Mouse (Mus musculus): Measurements from ENCODE around the gene Eif2ak4. TPM values are rescaled to one million over a fixed set of nuclear protein-coding genes. Genes with fewer than 3 reads are reported as not detected.

Eif2ak4 gene
- polyA plus RNA-seq, 1 experiment, result 5.7 TPM

GRCm38 (mm10) chr2:118498476-118498875 is 110.1 kb downstream of the Eif2ak4 start:
- Histone ChIP-seq H3K4me3 (ENCODE audit: insufficient read depth, low read depth, low read length) (no peak overlapping the region), H3K27ac (replicated peaks; ENCODE audit: low read depth, low read length) (no peak overlapping the region), H3K4me1 (ENCODE audit: control insufficient read depth, insufficient read depth, insufficient read length, low read length) (no peaks in the 10 kb centered on the region)

- H3K27ac ChIP-seq (replicated peaks; ENCODE audit: low read depth, low read length), result no peak overlapping the region
- H3K4me1 ChIP-seq (ENCODE audit: control insufficient read depth, insufficient read depth, insufficient read length, low read length), result no peaks in the 10 kb centered on the region
- H3K4me3 ChIP-seq (ENCODE audit: insufficient read depth, low read depth, low read length), result no peak overlapping the region
Observed at GRCm38 (mm10) chr2:118499135-118499961, 110.9 kb downstream of the Eif2ak4 start.

- Histone ChIP-seq H3K4me3 (ENCODE audit: insufficient read depth, low read depth, low read length) (no peak overlapping the region), H3K4me1 (ENCODE audit: control insufficient read depth, insufficient read depth, insufficient read length, low read length) (no peaks in the 10 kb centered on the region), H3K27ac (replicated peaks; ENCODE audit: low read depth, low read length) (no peak overlapping the region)
Observed at GRCm38 (mm10) chr2:118500191-118500590, 111.8 kb downstream of the Eif2ak4 start.

GRCm38 (mm10) chr2:118507126-118507525 is 118.7 kb downstream of the Eif2ak4 start:
- Histone ChIP-seq H3K4me3 (ENCODE audit: insufficient read depth, low read depth, low read length) (no peak overlapping the region), H3K27ac (replicated peaks; ENCODE audit: low read depth, low read length) (no peak overlapping the region), H3K4me1 (ENCODE audit: control insufficient read depth, insufficient read depth, insufficient read length, low read length) (peaks cover 9% of the 10 kb centered on the region)

- Histone ChIP-seq H3K27ac (replicated peaks; ENCODE audit: low read depth, low read length) (no peak overlapping the region), H3K4me1 (ENCODE audit: control insufficient read depth, insufficient read depth, insufficient read length, low read length) (peaks cover 12% of the 10 kb centered on the region), H3K4me3 (ENCODE audit: insufficient read depth, low read depth, low read length) (no peak overlapping the region)
Observed at GRCm38 (mm10) chr2:118509688-118510446, 121.4 kb downstream of the Eif2ak4 start.

- H3K4me1 ChIP-seq (ENCODE audit: control insufficient read depth, insufficient read depth, insufficient read length, low read length), result peaks cover 12% of the 10 kb centered on the region
- H3K27ac ChIP-seq (replicated peaks; ENCODE audit: low read depth, low read length), result no peak overlapping the region
- no peak overlapping the region for H3K4me3 ChIP-seq (ENCODE audit: insufficient read depth, low read depth, low read length)
Observed at GRCm38 (mm10) chr2:118510447-118511310, 122.3 kb downstream of the Eif2ak4 start.

- Histone ChIP-seq H3K4me1 (ENCODE audit: control insufficient read depth, insufficient read depth, insufficient read length, low read length) (peaks cover 12% of the 10 kb centered on the region), H3K27ac (replicated peaks; ENCODE audit: low read depth, low read length) (0 out of 2 replicates have a peak overlapping the region, but pooled peaks have one; percentile 7), H3K4me3 (ENCODE audit: insufficient read depth, low read depth, low read length) (no peak overlapping the region)
Observed at GRCm38 (mm10) chr2:118511779-118512417, 123.5 kb downstream of the Eif2ak4 start.

- Histone ChIP-seq H3K4me3 (ENCODE audit: insufficient read depth, low read depth, low read length) (no peak overlapping the region), H3K4me1 (ENCODE audit: control insufficient read depth, insufficient read depth, insufficient read length, low read length) (peaks cover 12% of the 10 kb centered on the region), H3K27ac (replicated peaks; ENCODE audit: low read depth, low read length) (0 out of 2 replicates have a peak overlapping the region, but pooled peaks have one; percentile 7)
Observed at GRCm38 (mm10) chr2:118512418-118513377, 124.3 kb downstream of the Eif2ak4 start.

- Histone ChIP-seq H3K4me3 (ENCODE audit: insufficient read depth, low read depth, low read length) (no peak overlapping the region), H3K4me1 (ENCODE audit: control insufficient read depth, insufficient read depth, insufficient read length, low read length) (peaks cover 12% of the 10 kb centered on the region), H3K27ac (replicated peaks; ENCODE audit: low read depth, low read length) (peak overlapping the region; percentile 57)
Observed at GRCm38 (mm10) chr2:118520042-118520933, 131.9 kb downstream of the Eif2ak4 start.

- no peak overlapping the region for H3K4me3 ChIP-seq (ENCODE audit: insufficient read depth, low read depth, low read length)
- H3K4me1 ChIP-seq (ENCODE audit: control insufficient read depth, insufficient read depth, insufficient read length, low read length), result peaks cover 12% of the 10 kb centered on the region
- H3K27ac ChIP-seq (replicated peaks; ENCODE audit: low read depth, low read length), result no peak overlapping the region
Observed at GRCm38 (mm10) chr2:118522265-118522664, 133.8 kb downstream of the Eif2ak4 start.

- H3K27ac ChIP-seq (replicated peaks; ENCODE audit: low read depth, low read length), result no peak overlapping the region
Observed at GRCm38 (mm10) chr2:118523163-118523730, 134.8 kb downstream of the Eif2ak4 start.

GRCm38 (mm10) chr2:118524811-118525210 is 136.4 kb downstream of the Eif2ak4 start:
- peaks cover 9% of the 10 kb centered on the region for H3K4me1 ChIP-seq (ENCODE audit: control insufficient read depth, insufficient read depth, insufficient read length, low read length)
- H3K27ac ChIP-seq (replicated peaks; ENCODE audit: low read depth, low read length), result no peak overlapping the region
- no peak overlapping the region for H3K4me3 ChIP-seq (ENCODE audit: insufficient read depth, low read depth, low read length)

More at GRCm38 (mm10) chr2:118523163-118523730, 134.8 kb downstream of the Eif2ak4 start:
- Histone ChIP-seq H3K4me3 (ENCODE audit: insufficient read depth, low read depth, low read length) (no peak overlapping the region), H3K4me1 (ENCODE audit: control insufficient read depth, insufficient read depth, insufficient read length, low read length) (peaks cover 12% of the 10 kb centered on the region)

Data from brown adipose tissue, adult 24 weeks (tissue).